Mouse (Mus musculus) kidney, postnatal 36 days (tissue): ENCODE results near the gene Il3ra.

ENCODE experiments used
- DNase-seq, 2 experiments: peaks; one replicate each; pipeline ENCODE4 v3.0.0; 2021 to 2022; ENCODE audit warnings: mixed read lengths in 2 of 2

Il3ra gene

GRCm38 (mm10) chr14:14355360-14355646 lies 9.2 kb downstream of the Il3ra start:
- no peak for DNase-seq

GRCm38 (mm10) chr14:14395535-14395934 lies 49.5 kb downstream of the Il3ra start:
- DNase-seq: no peak

GRCm38 (mm10) chr14:14400998-14401397 lies 54.9 kb downstream of the Il3ra start, which contains the start of gene Olfr721-ps1:
TSS of gene Olfr721-ps1 (plus strand) at chr14:14401298.
- no peak for DNase-seq
